Comparison of ENCODE assay signal across 23 mouse cellular contexts in the genomic region with DNA sequence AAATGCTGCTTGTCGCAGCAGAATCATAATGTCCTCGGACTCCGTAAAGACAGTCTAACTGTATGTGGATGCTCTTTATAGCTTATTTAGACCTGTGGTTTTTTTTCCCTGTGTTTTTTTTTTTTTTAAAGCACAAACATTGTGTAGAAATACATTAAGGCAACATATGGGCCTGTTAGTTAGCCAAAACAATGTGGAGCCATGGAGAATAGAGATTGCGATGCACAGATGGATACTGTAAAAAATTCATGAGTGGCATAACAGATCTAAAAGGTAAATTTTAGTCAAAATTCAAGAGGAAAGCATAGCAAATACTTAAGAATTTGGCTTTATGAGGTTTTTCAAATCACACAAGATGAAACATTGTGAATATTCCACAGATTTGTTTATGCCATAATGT.
DNase-seq lines count a peak whose midpoint lies in the region; ATAC-seq and TF ChIP-seq lines count a peak whose summit lies in the region.
"Had no signal": no experiment of that assay in that cellular context is flagged by ENCODE, and none has a peak within 500 bp of the region (broad histone marks: within the 10 kb centered on the region; RNA-seq: fewer than 3 reads in every experiment).

No protein-coding gene starts in this region.

- no peak overlapping the region for H3K9ac ChIP-seq in forebrain, embryonic 14.5 days (ENCODE audit: low read length)
- no peak overlapping the region for H3K9ac ChIP-seq in forebrain, embryonic 12.5 days
- H3K9ac ChIP-seq in forebrain, postnatal 0 days, result no peak overlapping the region
- H3K9ac ChIP-seq: embryonic facial prominence, embryonic 12.5 days; forebrain, embryonic 15.5 days had no signal

- H3K9me3 ChIP-seq in forebrain, embryonic 14.5 days (replicated peaks; ENCODE audit: control insufficient read depth, low read length), result no peaks in the 10 kb centered on the region
- no peaks in the 10 kb centered on the region for H3K9me3 ChIP-seq in forebrain, embryonic 12.5 days
- H3K9me3 ChIP-seq in forebrain, postnatal 0 days (ENCODE audit: low read length), result no peaks in the 10 kb centered on the region
- no peaks in the 10 kb centered on the region for H3K9me3 ChIP-seq in forebrain, embryonic 10.5 days
- H3K9me3 ChIP-seq: embryonic facial prominence, embryonic 10.5 days; embryonic facial prominence, embryonic 12.5 days; forebrain, embryonic 15.5 days had no signal

- no peak; the same call in 1 of the 2 replicates for ATAC-seq in forebrain, embryonic 14.5 days
- no peak for ATAC-seq in forebrain, embryonic 12.5 days (ENCODE audit: low FRiP score)
- ATAC-seq in forebrain, postnatal 0 days, result no peak
- ATAC-seq: activated CD4-positive, CD25-positive, alpha-beta regulatory T cell, adult 4 months; CD4-positive, CD25-positive, alpha-beta regulatory T cell, adult 4 months; forebrain, embryonic 15.5 days; Patski had no signal

- H3K4me1 ChIP-seq in forebrain, embryonic 14.5 days (ENCODE audit: control insufficient read depth, insufficient read depth, low read length), result no peaks in the 10 kb centered on the region
- H3K4me1 ChIP-seq in forebrain, embryonic 12.5 days, result no peaks in the 10 kb centered on the region
- H3K4me1 ChIP-seq in forebrain, postnatal 0 days (ENCODE audit: insufficient read depth), result no peaks in the 10 kb centered on the region
- no peaks in the 10 kb centered on the region for H3K4me1 ChIP-seq in forebrain, embryonic 10.5 days
- H3K4me1 ChIP-seq in cerebellum, adult 2 months (ENCODE audit: control insufficient read depth, insufficient read depth, low read length), result no peaks in the 10 kb centered on the region
- H3K4me1 ChIP-seq: embryonic facial prominence, embryonic 10.5 days; embryonic facial prominence, embryonic 12.5 days had no signal

- WGBS in forebrain, embryonic 14.5 days, result 87% methylated on average over 4 of the region's 4 CpGs
- 88% methylated on average over 4 of the region's 4 CpGs for WGBS in forebrain, embryonic 12.5 days
- WGBS in forebrain, postnatal 0 days, result 62% methylated on average over 4 of the region's 4 CpGs
- WGBS in forebrain, embryonic 10.5 days, result over 99% methylated on average over 4 of the region's 4 CpGs
- 98% methylated on average over 4 of the region's 4 CpGs for WGBS in cerebellum, adult 2 months

- TF ChIP-seq CTCF in forebrain, postnatal 0 days (IDR thresholded peaks at IDR 0.05; ENCODE audit: low read depth), result no peak
- no peak for TF ChIP-seq CTCF in brain, embryonic 14.5 days (IDR thresholded peaks at IDR 0.05; ENCODE audit: borderline replicate concordance, extremely low read depth, insufficient read depth, insufficient read length)
- TF ChIP-seq CTCF in cerebellum, adult 2 months (IDR thresholded peaks at IDR 0.05; ENCODE audit: borderline replicate concordance, insufficient read depth, low read depth, low read length), result no peak

- no peaks in the 10 kb centered on the region for H3K36me3 ChIP-seq in forebrain, embryonic 14.5 days (ENCODE audit: control insufficient read depth, insufficient read depth, low read length)
- no peaks in the 10 kb centered on the region for H3K36me3 ChIP-seq in forebrain, embryonic 12.5 days (replicated peaks)
- H3K36me3 ChIP-seq in forebrain, postnatal 0 days (ENCODE audit: insufficient read depth), result no peaks in the 10 kb centered on the region
- H3K36me3 ChIP-seq in forebrain, embryonic 10.5 days (replicated peaks), result no peaks in the 10 kb centered on the region; the same call in 1 of the 2 replicates
- H3K36me3 ChIP-seq: embryonic facial prominence, embryonic 10.5 days; embryonic facial prominence, embryonic 12.5 days; forebrain, embryonic 15.5 days; G1E had no signal

- H3K27ac ChIP-seq in forebrain, embryonic 14.5 days (ENCODE audit: low read depth, low read length), result no peak overlapping the region
- no peak overlapping the region for H3K27ac ChIP-seq in forebrain, embryonic 12.5 days
- H3K27ac ChIP-seq in forebrain, postnatal 0 days (ENCODE audit: low read depth, low read length), result no peak overlapping the region
- H3K27ac ChIP-seq in forebrain, embryonic 10.5 days, result no peak overlapping the region
- H3K27ac ChIP-seq in cerebellum, adult 2 months (ENCODE audit: insufficient read depth, low read length), result no peak overlapping the region
- H3K27ac ChIP-seq: embryonic facial prominence, embryonic 10.5 days; embryonic facial prominence, embryonic 12.5 days; forebrain, embryonic 15.5 days had no signal

- no peaks in the 10 kb centered on the region for H3K27me3 ChIP-seq in forebrain, embryonic 14.5 days (replicated peaks; ENCODE audit: control insufficient read depth, insufficient read depth, low read length)
- H3K27me3 ChIP-seq in forebrain, embryonic 12.5 days, result no peaks in the 10 kb centered on the region
- H3K27me3 ChIP-seq in forebrain, postnatal 0 days (ENCODE audit: insufficient read depth, low read length), result no peaks in the 10 kb centered on the region
- H3K27me3 ChIP-seq in forebrain, embryonic 10.5 days (ENCODE audit: poor library complexity, severe bottlenecking), result no peaks in the 10 kb centered on the region
- no peaks in the 10 kb centered on the region for H3K27me3 ChIP-seq in cerebellum, adult 2 months (ENCODE audit: control insufficient read depth, insufficient read depth, low read length)
- H3K27me3 ChIP-seq: CH12.LX; embryonic facial prominence, embryonic 12.5 days; forebrain, embryonic 15.5 days; Patski had no signal

- no peak overlapping the region for H3K4me3 ChIP-seq in forebrain, embryonic 14.5 days (ENCODE audit: low read depth, low read length)
- H3K4me3 ChIP-seq in forebrain, embryonic 12.5 days (replicated peaks), result no peak overlapping the region
- H3K4me3 ChIP-seq in forebrain, postnatal 0 days (ENCODE audit: low read depth, low read length), result no peak overlapping the region
- no peak overlapping the region for H3K4me3 ChIP-seq in forebrain, embryonic 10.5 days
- H3K4me3 ChIP-seq in cerebellum, adult 2 months (replicated peaks; ENCODE audit: insufficient read depth, low read depth, low read length), result no peak overlapping the region
- H3K4me3 ChIP-seq: embryonic facial prominence, embryonic 10.5 days; embryonic facial prominence, embryonic 12.5 days; forebrain, embryonic 15.5 days had no signal

- no peak overlapping the region for H3K4me2 ChIP-seq in forebrain, embryonic 14.5 days (ENCODE audit: low read length)
- H3K4me2 ChIP-seq in forebrain, embryonic 12.5 days, result no peak overlapping the region
- H3K4me2 ChIP-seq in forebrain, postnatal 0 days (ENCODE audit: low read depth), result no peak overlapping the region
- H3K4me2 ChIP-seq: embryonic facial prominence, embryonic 12.5 days; forebrain, embryonic 15.5 days had no signal

- peak; percentile 59 for DNase-seq in forebrain, embryonic 14.5 days (ENCODE audit: low spot score)
- DNase-seq in forebrain, postnatal 0 days, result peak; percentile 32
- no peak for DNase-seq in forebrain, embryonic 10.5 days (ENCODE audit: extremely low spot score, low spot score)
- DNase-seq in brain, embryonic 14.5 days (ENCODE audit: low read depth), result peak; percentile 62
- DNase-seq in cerebellum, adult 2 months, result no peak
- DNase-seq: adrenal gland, adult 8-10 months; adrenal gland, postnatal 14 days; adrenal gland, postnatal 36 days; B cell, adult 2 months; cerebellum, adult 11-12 months; cerebellum, adult 8-10 months; cerebellum, adult 9-11 months; cerebellum, postnatal 14 days; cerebellum, postnatal 36 days had no signal

- no peak for TF ChIP-seq POLR2A in brain, embryonic 14.5 days (IDR thresholded peaks at IDR 0.05; ENCODE audit: borderline replicate concordance, extremely low read depth, insufficient read depth, insufficient read length, poor library complexity, severe bottlenecking)
- no peak for TF ChIP-seq POLR2A in cerebellum, adult 2 months (IDR thresholded peaks at IDR 0.05; ENCODE audit: borderline replicate concordance, insufficient read depth, low read length)

Comparison
In these comparisons a context has a peak if more than half of its experiments do, and no peak if none do; other contexts are left out.
1. DNase-seq: peak in forebrain, embryonic 14.5 days (single experiment), forebrain, postnatal 0 days (single experiment) and brain, embryonic 14.5 days (single experiment); none in forebrain, embryonic 10.5 days (single experiment) and cerebellum, adult 2 months (0 of 2).